Mouse (Mus musculus) limb, embryonic 14.5 days (tissue): ENCODE results near the gene Rbck1. TPM values are rescaled to one million over a fixed set of nuclear protein-coding genes. Genes with fewer than 3 reads are reported as not detected.

Source experiments
- ATAC-seq: fragments of 200-750 bp; cut with Nextera tagmentation; 2 replicates; pipeline ENCODE4 v1.8.0; 2017; ENCODE audit warnings: low read depth, moderate number of reproducible peaks, moderate TSS enrichment; ENCODE audit not compliant: low FRiP score
- DNase-seq: peaks from one replicate; pipeline ENCODE4 v3.0.0-alpha.2; 2015; ENCODE audit warnings: low spot score
- H3K27ac ChIP-seq: fragments of 300-500 bp; sonication (generic); replicated peaks from 2 replicates; pipeline ENCODE4 v1.5.1; 2014; ENCODE audit warnings: low read depth, mild to moderate bottlenecking, low read length, moderate library complexity, mixed read lengths
- H3K27me3 ChIP-seq: fragments of 300-500 bp; sonication (generic); 2 replicates; pipeline ENCODE4 v1.6.1; 2014; ENCODE audit warnings: low read length, mixed read lengths; ENCODE audit not compliant: control insufficient read depth, insufficient read depth
- H3K36me3 ChIP-seq: fragments of 300-500 bp; sonication (generic); 2 replicates; pipeline ENCODE4 v1.6.1; 2014; ENCODE audit warnings: mild to moderate bottlenecking, low read length, moderate library complexity, mixed read lengths; ENCODE audit not compliant: control insufficient read depth, insufficient read depth
- H3K4me1 ChIP-seq: fragments of 300-500 bp; sonication (generic); 2 replicates; pipeline ENCODE4 v1.6.1; 2014; ENCODE audit warnings: antibody characterized with exemption, low read length, mixed read lengths; ENCODE audit not compliant: control insufficient read depth, insufficient read depth
- H3K4me2 ChIP-seq: fragments of 300-500 bp; sonication (generic); replicated peaks from 2 replicates; pipeline ENCODE4 v1.6.1; 2014; ENCODE audit warnings: low read depth, mild to moderate bottlenecking, low read length, moderate library complexity; ENCODE audit not compliant: severe bottlenecking
- H3K4me3 ChIP-seq: fragments of 300-500 bp; sonication (generic); replicated peaks from 2 replicates; pipeline ENCODE4 v1.5.1; 2014; ENCODE audit warnings: low read length
- H3K9ac ChIP-seq: fragments of 300-500 bp; sonication (generic); 2 replicates; pipeline ENCODE4 v1.6.1; 2014; ENCODE audit warnings: mild to moderate bottlenecking, low read depth, low read length, moderate library complexity; ENCODE audit not compliant: severe bottlenecking
- H3K9me3 ChIP-seq: fragments of 300-500 bp; sonication (generic); 2 replicates; pipeline ENCODE4 v1.6.1; 2016; ENCODE audit warnings: low read length; ENCODE audit not compliant: control insufficient read depth
- POLR2A ChIP-seq: fragments of 200-500 bp; IDR thresholded peaks from 2 replicates; pipeline ENCODE4 v1.8.0; 2012; ENCODE audit warnings: inconsistent platforms, mild to moderate bottlenecking, moderate library complexity, borderline replicate concordance; ENCODE audit not compliant: insufficient read depth, insufficient read length; ENCODE audit errors: extremely low read depth
- WGBS: fragments of 180-500 bp; shearing (Covaris S2); extraction: QIAGEN DNeasy Blood & Tissue Kit; methylation state at CpG from one replicate; pipeline ENCODE4 v1.1.7; 2014; 5-methylcytosine and 5-hydroxymethylcytosine counted together
- polyA plus RNA-seq, 2 experiments: library from polyadenylated mRNA; depleted of rRNA in 1 of 2; stranded (reverse) in 1 of 2; unstranded in 1 of 2; fragments of >200 nt; fragmentation: Nextera tagmentation in 1 of 2; extraction: Ambion mirVana in 1 of 2; gene quantifications; 2 replicates each; pipeline versions ENCODE4 v1.2.1 to v1.2.3; 2012 to 2014

Gene Rbck1
- polyA plus RNA-seq, 2 experiments = 89.5 to 219 TPM

GRCm38 (mm10) chr2:152335289-152335820 is 2.9 kb upstream of the Rbck1 start:
- no peak overlapping the region for H3K4me2 ChIP-seq
- 64% methylated on average over 11 of the region's 11 CpGs for WGBS
- H3K9ac ChIP-seq = no peak overlapping the region
- no peaks in the 10 kb centered on the region for H3K27me3 ChIP-seq
- H3K27ac ChIP-seq = no peak overlapping the region
- no peak for TF ChIP-seq POLR2A
- no peak for DNase-seq
- no peak for ATAC-seq
- peaks cover 13% of the 10 kb centered on the region for H3K4me1 ChIP-seq
- H3K4me3 ChIP-seq = no peak overlapping the region
- no peaks in the 10 kb centered on the region for H3K36me3 ChIP-seq
- no peaks in the 10 kb centered on the region for H3K9me3 ChIP-seq

DNA sequence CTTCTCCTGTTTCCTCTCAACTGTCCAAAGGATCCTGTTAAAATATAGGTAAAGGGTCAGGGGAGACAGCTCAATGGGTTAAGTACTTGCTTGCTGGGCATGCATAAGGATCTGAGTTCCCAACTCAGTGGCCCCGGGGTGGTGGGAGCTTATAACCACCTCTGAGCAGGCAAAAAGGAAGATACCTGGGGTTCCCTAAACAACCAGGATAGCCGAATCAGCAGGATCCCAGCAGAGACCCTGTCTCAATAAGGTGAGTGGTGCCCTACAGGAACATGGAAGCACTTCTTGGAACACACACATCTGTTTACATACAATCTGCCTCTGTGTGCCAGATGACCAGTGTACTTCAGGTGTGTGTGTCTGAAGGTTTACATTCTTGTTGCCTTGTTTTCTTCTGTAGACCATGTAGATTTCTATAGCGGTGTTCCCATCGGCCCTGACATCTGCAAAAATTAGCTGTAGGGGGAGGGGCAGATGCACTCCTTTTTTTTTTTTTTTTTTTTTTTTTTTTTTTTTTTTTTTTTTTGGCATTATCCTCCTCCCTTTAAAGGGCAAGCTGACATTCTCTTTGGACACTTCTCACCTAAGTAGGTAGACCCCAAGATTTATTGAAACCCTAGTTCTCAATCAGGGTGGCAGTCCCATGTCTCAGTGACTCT is 1.0 kb upstream of the Rbck1 start:
- Histone ChIP-seq H3K4me1 (peaks cover 14% of the 10 kb centered on the region), H3K9ac (no peak overlapping the region), H3K4me3 (no peak overlapping the region), H3K27me3 (no peaks in the 10 kb centered on the region), H3K36me3 (peaks cover 13% of the 10 kb centered on the region), H3K4me2 (no peak overlapping the region), H3K27ac (no peak overlapping the region), H3K9me3 (no peaks in the 10 kb centered on the region)
- no peak for ATAC-seq
- WGBS = 65% methylated on average over 4 of the region's 4 CpGs
- no peak for TF ChIP-seq POLR2A
- no peak for DNase-seq

DNA sequence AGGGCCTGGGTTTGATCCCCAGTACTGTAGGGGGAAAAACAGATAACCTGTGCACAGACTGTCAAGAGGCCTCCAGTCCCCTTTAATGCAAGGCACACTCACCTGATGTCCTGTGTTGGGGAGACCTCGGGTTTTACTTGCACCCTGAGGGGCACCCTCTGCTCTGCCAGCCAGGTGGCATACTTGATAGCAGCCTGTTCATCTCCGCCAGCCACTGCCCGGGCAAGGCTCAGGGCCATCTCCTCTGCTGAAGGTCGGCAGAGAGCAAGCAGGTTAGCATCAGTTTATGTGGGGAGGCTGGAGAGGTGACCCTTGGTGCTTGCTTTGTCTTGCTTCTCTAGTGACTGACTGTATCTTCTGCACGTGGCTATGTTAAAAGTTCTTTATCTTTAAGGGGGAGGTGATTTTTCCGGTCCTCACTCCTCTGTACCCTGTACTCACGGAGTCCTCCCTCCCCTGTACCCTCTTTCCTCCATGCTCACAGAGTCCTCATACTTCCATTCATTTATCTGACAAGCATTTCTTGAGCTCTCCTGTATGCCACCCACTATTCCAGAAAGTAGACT is 1.5 kb downstream of the Rbck1 start:
- H3K9me3 ChIP-seq = no peaks in the 10 kb centered on the region
- 72% methylated on average over 7 of the region's 7 CpGs for WGBS
- H3K4me2 ChIP-seq = peak overlapping the region; percentile 88
- peaks cover 14% of the 10 kb centered on the region for H3K4me1 ChIP-seq
- H3K27me3 ChIP-seq = no peaks in the 10 kb centered on the region
- H3K36me3 ChIP-seq = peaks cover 35% of the 10 kb centered on the region
- ATAC-seq (no peak), DNase-seq (no peak)
- H3K27ac ChIP-seq = no peak overlapping the region
- no peak for TF ChIP-seq POLR2A
- peak overlapping the region; percentile 86; the same call in 1 of the 2 replicates for H3K9ac ChIP-seq
- H3K4me3 ChIP-seq = peak overlapping the region; percentile 92

DNA sequence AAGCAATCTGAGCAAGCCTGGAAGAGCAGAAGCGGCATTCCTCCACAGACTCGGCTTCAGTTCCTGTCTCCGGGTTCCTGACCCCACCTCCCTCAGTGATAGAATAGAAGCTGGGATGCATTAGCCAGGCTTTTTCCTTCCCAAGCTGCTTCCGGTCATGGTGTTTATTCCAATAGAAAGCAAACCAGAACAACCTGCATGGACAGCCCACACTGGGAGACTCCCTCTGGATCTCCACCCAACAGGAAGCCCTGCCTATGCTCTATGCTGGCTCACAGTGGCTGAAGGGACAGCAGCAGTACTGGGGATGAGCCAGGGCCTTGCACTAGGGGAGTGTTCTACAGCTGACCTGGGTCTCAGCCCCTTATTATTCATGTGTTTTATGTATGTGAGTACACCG is 4.5 kb downstream of the Rbck1 start:
- H3K4me2 ChIP-seq = no peak overlapping the region
- DNase-seq = no peak
- no peaks in the 10 kb centered on the region for H3K9me3 ChIP-seq
- no peak overlapping the region for H3K4me3 ChIP-seq
- no peak for TF ChIP-seq POLR2A
- H3K27ac ChIP-seq = no peak overlapping the region
- H3K9ac ChIP-seq = no peak overlapping the region
- 77% methylated on average over 5 of the region's 5 CpGs for WGBS
- no peak for ATAC-seq
- H3K27me3 ChIP-seq = no peaks in the 10 kb centered on the region
- peaks cover 63% of the 10 kb centered on the region for H3K36me3 ChIP-seq
- peaks cover 14% of the 10 kb centered on the region for H3K4me1 ChIP-seq

DNA sequence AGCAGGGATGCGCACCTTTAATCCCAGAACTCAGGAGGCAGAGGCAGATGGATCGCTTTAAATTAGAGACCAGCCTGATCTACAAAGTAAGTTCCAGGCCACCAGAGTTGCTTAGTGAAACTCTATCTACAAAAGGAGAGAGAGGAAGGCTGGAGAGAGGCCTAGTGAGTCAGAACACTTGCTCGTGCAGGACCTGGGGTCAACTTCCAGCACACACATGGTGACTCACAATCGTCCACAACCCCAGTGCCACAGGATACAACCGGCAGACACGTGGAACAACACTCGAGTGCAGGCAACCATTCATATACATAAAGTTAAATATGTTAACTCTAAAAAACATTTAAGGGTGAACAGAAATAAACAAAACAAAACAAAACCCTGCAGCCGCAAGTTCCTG is 5.8 kb downstream of the Rbck1 start:
- Histone ChIP-seq H3K27ac (no peak overlapping the region), H3K36me3 (peaks cover 76% of the 10 kb centered on the region), H3K4me2 (no peak overlapping the region), H3K4me3 (no peak overlapping the region), H3K9ac (no peak overlapping the region), H3K9me3 (no peaks in the 10 kb centered on the region), H3K4me1 (peaks cover 14% of the 10 kb centered on the region), H3K27me3 (no peaks in the 10 kb centered on the region)
- ATAC-seq = no peak
- 84% methylated on average over 8 of the region's 8 CpGs for WGBS
- DNase-seq = no peak
- no peak for TF ChIP-seq POLR2A
